Mouse (Mus musculus) CH12.LX (cell line): ENCODE measurements around the gene Mettl4. TPM values are rescaled to one million over a fixed set of nuclear protein-coding genes. Genes with fewer than 3 reads are reported as not detected.

Source experiments
- DNase-seq: peaks from one replicate; pipeline ENCODE4 v3.0.0-alpha.2; 2013; ENCODE audit errors: extremely low read depth
- H3K27ac ChIP-seq: 2 replicates; pipeline ENCODE4 v1.5.1; 2012; ENCODE audit warnings: low read depth, mild to moderate bottlenecking, control low read depth, moderate library complexity; ENCODE audit not compliant: insufficient read depth
- H3K27me3 ChIP-seq: replicated peaks from 2 replicates; pipeline ENCODE3; 2012; ENCODE audit warnings: inconsistent platforms
- H3K36me3 ChIP-seq, 2 experiments: replicated peaks in 1 of 2; 2 replicates each; pipeline versions ENCODE3 to v1.6.1; 2012; ENCODE audit warnings: inconsistent platforms in 1 of 2, low read length in 1 of 2, mild to moderate bottlenecking in 1 of 2, mixed read lengths in 1 of 2, moderate library complexity in 1 of 2; ENCODE audit not compliant: control insufficient read depth in 1 of 2, insufficient read depth in 1 of 2
- H3K4me1 ChIP-seq, 2 experiments: 2 replicates each; pipeline ENCODE4 v1.6.1; 2012; ENCODE audit warnings: inconsistent platforms in 1 of 2, moderate library complexity in 1 of 2; ENCODE audit not compliant: insufficient read depth in 2 of 2, control insufficient read depth in 1 of 2
- H3K4me2 ChIP-seq: 2 replicates; pipeline ENCODE4 v1.6.1; 2012; ENCODE audit warnings: low read depth, mild to moderate bottlenecking, control low read depth; ENCODE audit not compliant: poor library complexity, insufficient read depth, severe bottlenecking
- H3K4me3 ChIP-seq, 3 experiments: fragments of 150-350 bp in 1 of 3; sonication (generic) in 1 of 3; replicated peaks in 1 of 3; 2 replicates each; pipeline versions ENCODE3 to v1.5.1; 2011 to 2012; ENCODE audit warnings: low read depth in 2 of 3, low read length in 2 of 3, mild to moderate bottlenecking in 2 of 3, moderate library complexity in 2 of 3, control low read depth in 1 of 3, improper control_type of control experiment in 1 of 3, inconsistent platforms in 1 of 3, mixed read lengths in 1 of 3; ENCODE audit not compliant: poor library complexity in 1 of 3
- H3K79me2 ChIP-seq: replicated peaks from 2 replicates; pipeline ENCODE4 v1.6.1; 2012; ENCODE audit warnings: mild to moderate bottlenecking, moderate library complexity; ENCODE audit not compliant: control insufficient read depth, poor library complexity, insufficient read depth, severe bottlenecking; ENCODE audit errors: extremely low read depth
- H3K9ac ChIP-seq: 2 replicates; pipeline ENCODE4 v1.6.1; 2012; ENCODE audit warnings: low read depth, mild to moderate bottlenecking, control low read depth, moderate library complexity; ENCODE audit not compliant: insufficient read depth
- H3K9me3 ChIP-seq: replicated peaks from 2 replicates; pipeline ENCODE3; 2012; ENCODE audit warnings: low read length, inconsistent platforms, mixed read lengths
- CTCF ChIP-seq, 2 experiments: IDR thresholded peaks in 1 of 2; conservative IDR thresholded peaks in 1 of 2; 2 replicates each; pipeline ENCODE4 v1.5.1; 2011 to 2012; ENCODE audit warnings: low read depth in 2 of 2, low read length in 2 of 2, improper control_type of control experiment in 1 of 2, inconsistent platforms in 1 of 2, mild to moderate bottlenecking in 1 of 2, moderate library complexity in 1 of 2
- E2F4 ChIP-seq: IDR thresholded peaks from 2 replicates; pipeline ENCODE4 v1.6.1; 2011; ENCODE audit warnings: low read depth, low read length, improper control_type of control experiment; ENCODE audit not compliant: insufficient replicate concordance
- ELF1 ChIP-seq: IDR thresholded peaks from 2 replicates; pipeline ENCODE4 v1.6.1; 2014; ENCODE audit warnings: low read depth, mild to moderate bottlenecking, inconsistent platforms, low read length, improper control_type of control experiment
- EP300 ChIP-seq: IDR thresholded peaks from 2 replicates; pipeline ENCODE4 v1.6.1; 2011; ENCODE audit warnings: low read length, improper control_type of control experiment
- IRF4 ChIP-seq: IDR thresholded peaks from 2 replicates; pipeline ENCODE4 v1.6.1; 2014; ENCODE audit warnings: low read depth, mild to moderate bottlenecking, inconsistent platforms, low read length, improper control_type of control experiment
- JUN ChIP-seq: IDR thresholded peaks from 2 replicates; pipeline ENCODE4 v1.6.1; 2011; ENCODE audit warnings: low read depth, mild to moderate bottlenecking, low read length, improper control_type of control experiment, moderate library complexity; ENCODE audit not compliant: insufficient read depth
- JUND ChIP-seq: conservative IDR thresholded peaks from 2 replicates; pipeline ENCODE4 v1.6.1; 2011; ENCODE audit warnings: low read depth, low read length, improper control_type of control experiment
- MAZ ChIP-seq: IDR thresholded peaks from 2 replicates; pipeline ENCODE4 v1.6.1; 2012; ENCODE audit warnings: low read depth, mild to moderate bottlenecking, inconsistent platforms, low read length, improper control_type of control experiment, moderate library complexity
- NELFE ChIP-seq: IDR thresholded peaks from 2 replicates; pipeline ENCODE4 v1.6.1; 2011; ENCODE audit warnings: low read depth, low read length, improper control_type of control experiment
- POLR2A ChIP-seq: IDR thresholded peaks from 2 replicates; pipeline ENCODE4 v1.6.1; 2011; ENCODE audit warnings: low read depth, mild to moderate bottlenecking, improper control_type of control experiment, low read length
- RCOR1 ChIP-seq: conservative IDR thresholded peaks from 2 replicates; pipeline ENCODE4 v1.6.1; 2012; ENCODE audit warnings: low read depth, mild to moderate bottlenecking, inconsistent platforms, low read length, improper control_type of control experiment
- UBTF ChIP-seq: IDR thresholded peaks from 2 replicates; pipeline ENCODE4 v1.6.1; 2012; ENCODE audit warnings: low read depth, mild to moderate bottlenecking, inconsistent platforms, low read length, improper control_type of control experiment, moderate library complexity
- USF1 ChIP-seq: IDR thresholded peaks from 2 replicates; pipeline ENCODE4 v1.6.1; 2014; ENCODE audit warnings: low read depth, mild to moderate bottlenecking, inconsistent platforms, low read length, improper control_type of control experiment
- USF2 ChIP-seq: conservative IDR thresholded peaks from 2 replicates; pipeline ENCODE4 v1.6.1; 2011; ENCODE audit warnings: low read depth, low read length, improper control_type of control experiment
- ZKSCAN1 ChIP-seq: IDR thresholded peaks from 2 replicates; pipeline ENCODE4 v1.6.1; 2012; ENCODE audit warnings: low read depth, inconsistent platforms, low read length, improper control_type of control experiment, borderline replicate concordance
- ZMIZ1 ChIP-seq: IDR thresholded peaks from 2 replicates; pipeline ENCODE4 v1.6.1; 2012; ENCODE audit warnings: low read depth, mild to moderate bottlenecking, inconsistent platforms, low read length, improper control_type of control experiment
- ZNF384 ChIP-seq: IDR thresholded peaks from 2 replicates; pipeline ENCODE4 v1.6.1; 2012; ENCODE audit warnings: low read depth, low read length, improper control_type of control experiment, inconsistent platforms
- dilution Hi-C: fragments of 300-500 bp; cut with MboI; formaldehyde crosslinking; loops from 2 replicates; pipeline ENCODE4 v1.14.3; 2020; ENCODE audit warnings: low sequenced_read_pairs; ENCODE audit not compliant: extremely low pct_unique_long_range_greater_than_20kb, extremely low pct_ligation_motif_present
- in situ Hi-C: fragments of 300-500 bp; cut with MboI; formaldehyde crosslinking; loops from 3 replicates; pipeline ENCODE4 v1.14.3; 2019; ENCODE audit warnings: low sequenced_read_pairs, low pct_ligation_motif_present, low pct_unique_long_range_greater_than_20kb, mixed read lengths
- polyA plus RNA-seq: library from polyadenylated mRNA; unstranded; fragments of >175 nt; gene quantifications from 2 replicates; pipeline ENCODE4 v1.2.1, GENCODE M21; 2012; ENCODE audit warnings: low read depth; ENCODE audit not compliant: insufficient read length
- total RNA-seq, 2 experiments: library from RNA; depleted of rRNA; stranded (reverse); fragments of 300-350 nt in 1 of 2; fragments of >200 nt in 1 of 2; gene quantifications; 2 replicates each; pipeline ENCODE4 v1.2.3; 2012 to 2014

Mettl4 gene
- total and polyA plus RNA-seq, 3 experiments, result 12.4 to 24.4 (median 22.9) TPM

DNA sequence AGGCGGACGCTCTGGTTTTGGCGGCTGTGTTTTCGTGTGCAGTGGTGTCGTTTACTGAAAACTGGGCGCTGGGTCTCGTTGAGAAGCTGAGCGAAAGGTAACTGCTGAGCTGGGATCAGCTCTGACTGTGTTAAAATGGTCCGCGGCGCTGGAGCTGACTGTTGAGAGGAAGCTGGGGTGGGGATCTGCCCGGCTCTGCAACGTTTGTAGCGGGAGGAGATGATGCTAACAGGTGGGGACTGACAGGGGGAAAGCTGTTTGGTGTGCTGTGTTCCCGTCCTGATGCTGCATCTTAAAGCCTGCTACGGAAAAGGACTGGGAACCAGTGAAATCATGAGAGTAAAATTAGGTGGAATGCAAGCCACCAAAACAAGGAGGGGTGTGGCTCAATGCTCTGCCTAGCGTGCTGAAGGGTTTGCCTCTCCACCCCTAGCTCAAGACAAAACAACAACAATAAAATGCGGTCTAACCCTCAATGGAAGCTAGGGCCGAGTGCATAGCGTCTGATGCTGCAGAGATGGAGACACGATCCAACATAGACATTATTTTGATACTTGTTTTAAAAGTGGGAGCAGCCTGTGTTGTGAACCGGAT, 414 bp upstream of the Mettl4 start:
- dilution Hi-C loops, result no loop called here
- no peak for DNase-seq

GRCm38 (mm10) chr17:94738173-94738572, 11.6 kb downstream of the Mettl4 start:
- peak; percentile 47 for DNase-seq

More for the DNA sequence above, 414 bp upstream of the Mettl4 start:
- Histone ChIP-seq H3K4me1 (peaks cover 2 to 36% of the 10 kb centered on the region in 2 experiments; a peak in 3 of 4 replicates), H3K4me2 (peak overlapping the region; percentile 78), H3K9me3 (no peaks in the 10 kb centered on the region), H3K9ac (peak overlapping the region; percentile 59), H3K36me3 (peaks cover 2 to 21% of the 10 kb centered on the region in 2 experiments)
- in situ Hi-C loops, result no loop called here
- TF ChIP-seq ZNF384 (no peak), NELFE (peak; percentile 90)
- TF ChIP-seq, all 38 proteins: peak for 1
- Histone ChIP-seq H3K4me3 (peak overlapping the region; percentile 79 to 94 (median 88)), H3K79me2 (peaks cover 25% of the 10 kb centered on the region), H3K27ac (no peak overlapping the region), H3K27me3 (no peaks in the 10 kb centered on the region)

GRCm38 (mm10) chr17:94735885-94736284, 13.9 kb downstream of the Mettl4 start:
- Histone ChIP-seq H3K4me3 (no peak overlapping the region), H3K79me2 (no peaks in the 10 kb centered on the region), H3K9me3 (no peaks in the 10 kb centered on the region), H3K9ac (no peak overlapping the region), H3K27ac (no peak overlapping the region), H3K4me2 (no peak overlapping the region), H3K4me1 (peaks cover 0 to 29% of the 10 kb centered on the region in 2 experiments; a peak in 2 of 4 replicates), H3K36me3 (peaks cover 25 to 49% of the 10 kb centered on the region in 2 experiments), H3K27me3 (no peaks in the 10 kb centered on the region)
- dilution Hi-C loops (no loop called here), in situ Hi-C loops (no loop called here)
- DNase-seq, result no peak
- TF ChIP-seq USF1 (no peak), ZNF384 (no peak), UBTF (no peak), RCOR1 (no peak), MAZ (no peak), ZKSCAN1 (no peak), ELF1 (no peak), ZMIZ1 (no peak), POLR2A (no peak)

More at GRCm38 (mm10) chr17:94738173-94738572, 11.6 kb downstream of the Mettl4 start:
- Histone ChIP-seq H3K79me2 (no peaks in the 10 kb centered on the region), H3K4me2 (no peak overlapping the region; the same call in 1 of the 2 replicates), H3K9me3 (no peaks in the 10 kb centered on the region), H3K27ac (no peak overlapping the region), H3K27me3 (no peaks in the 10 kb centered on the region), H3K9ac (no peak overlapping the region), H3K36me3 (peaks cover 17 to 39% of the 10 kb centered on the region in 2 experiments), H3K4me1 (peaks cover 0 to 29% of the 10 kb centered on the region in 2 experiments; a peak in 2 of 4 replicates), H3K4me3 (no peak overlapping the region)
- dilution Hi-C loops (no loop called here), in situ Hi-C loops (no loop called here)
- TF ChIP-seq JUN (peak; percentile 20), UBTF (no peak), EP300 (peak; percentile 74), E2F4 (no peak), USF2 (no peak), JUND (peak; percentile 73), CTCF (conservative IDR thresholded peaks at IDR 0.05 in 1 of 2, IDR thresholded peaks at IDR 0.05 in 1 of 2; ENCODE audit: low read depth in 2 of 2, low read length in 2 of 2) (no peak), IRF4 (peak; percentile 71)
